Mouse (Mus musculus) intestine, embryonic 14.5 days (tissue): ENCODE results near the gene Nfix. TPM values are rescaled to one million over a fixed set of nuclear protein-coding genes. Genes with fewer than 3 reads are reported as not detected.

ENCODE experiments used
- ATAC-seq: fragments of 200-750 bp; cut with Nextera tagmentation; replicated peaks from 2 replicates; pipeline ENCODE4 v1.8.0; 2017; ENCODE audit warnings: low read depth, moderate number of reproducible peaks, moderate TSS enrichment, moderate library complexity; ENCODE audit not compliant: low FRiP score, low TSS enrichment
- DNase-seq: peaks from one replicate; pipeline ENCODE4 v3.0.0-alpha.2; 2018; ENCODE audit warnings: low spot score
- H3K27ac ChIP-seq: fragments of 300-500 bp; sonication (generic); 2 replicates; pipeline ENCODE4 v1.5.1; 2014; ENCODE audit warnings: low read depth, mild to moderate bottlenecking, control low read depth
- H3K27me3 ChIP-seq: fragments of 300-500 bp; sonication (generic); replicated peaks from 2 replicates; pipeline ENCODE4 v1.6.1; 2014; ENCODE audit warnings: low read length, control low read depth; ENCODE audit not compliant: control insufficient read depth, insufficient read depth
- H3K36me3 ChIP-seq: fragments of 300-500 bp; sonication (generic); 2 replicates; pipeline ENCODE4 v1.6.1; 2014; ENCODE audit warnings: low read length, control low read depth; ENCODE audit not compliant: control insufficient read depth, insufficient read depth
- H3K4me1 ChIP-seq: fragments of 300-500 bp; sonication (generic); replicated peaks from 2 replicates; pipeline ENCODE4 v1.6.1; 2014; ENCODE audit warnings: low read length, control low read depth, mixed read lengths; ENCODE audit not compliant: control insufficient read depth, insufficient read depth
- H3K4me2 ChIP-seq: fragments of 300-500 bp; sonication (generic); 2 replicates; pipeline ENCODE4 v1.6.1; 2014; ENCODE audit warnings: low read length
- H3K4me3 ChIP-seq: fragments of 300-500 bp; sonication (generic); 2 replicates; pipeline ENCODE4 v1.5.1; 2014; ENCODE audit warnings: low read depth, low read length, control low read depth, mixed read lengths
- H3K9ac ChIP-seq: fragments of 300-500 bp; sonication (generic); 2 replicates; pipeline ENCODE4 v1.6.1; 2014; ENCODE audit warnings: mild to moderate bottlenecking, low read length
- H3K9me3 ChIP-seq: fragments of 300-500 bp; sonication (generic); 2 replicates; pipeline ENCODE4 v1.6.1; 2016; ENCODE audit warnings: low read length, control low read depth; ENCODE audit not compliant: control insufficient read depth
- WGBS: fragments of 180-500 bp; shearing (Covaris S2); extraction: QIAGEN DNeasy Blood & Tissue Kit; methylation state at CpG from one replicate; pipeline ENCODE4 v1.1.7; 2014; 5-methylcytosine and 5-hydroxymethylcytosine counted together
- polyA plus RNA-seq: library from polyadenylated mRNA; unstranded; fragments of >200 nt; fragmentation: Nextera tagmentation; extraction: Ambion mirVana; gene quantifications from 2 replicates; pipeline ENCODE4 v1.2.1, GENCODE M21; 2014

Gene Nfix
- polyA plus RNA-seq, 1 experiment from 2014 or later: 14.4 TPM

GRCm38 (mm10) chr8:84668081-84668480 is 132.1 kb downstream of the Nfix start:
- no peak for DNase-seq
- H3K27ac ChIP-seq: no peak overlapping the region
- H3K4me2 ChIP-seq: no peak overlapping the region
- H3K27me3 ChIP-seq: no peaks in the 10 kb centered on the region
- peaks cover 36% of the 10 kb centered on the region for H3K36me3 ChIP-seq
- ATAC-seq: no peak
- H3K4me1 ChIP-seq: peaks cover 8% of the 10 kb centered on the region; the same call in 1 of the 2 replicates
- no peak overlapping the region for H3K4me3 ChIP-seq
- WGBS: 66% methylated on average over 1 of the region's 1 CpGs
- H3K9me3 ChIP-seq: no peaks in the 10 kb centered on the region
- H3K9ac ChIP-seq: no peak overlapping the region

- peaks cover 13% of the 10 kb centered on the region for H3K4me1 ChIP-seq
- H3K27me3 ChIP-seq: no peaks in the 10 kb centered on the region
- H3K4me2 ChIP-seq: peak overlapping the region; percentile 77
- H3K36me3 ChIP-seq: peaks cover 18% of the 10 kb centered on the region
- ATAC-seq (no peak), DNase-seq (no peak)
- H3K9ac ChIP-seq: peak overlapping the region; percentile 77
- 2% methylated on average over 14 of the region's 14 CpGs for WGBS
- H3K9me3 ChIP-seq: no peaks in the 10 kb centered on the region
- H3K27ac ChIP-seq: peak overlapping the region; percentile 93
- peak overlapping the region; percentile 96 for H3K4me3 ChIP-seq
Measured at GRCm38 (mm10) chr8:84665385-84665893, 134.7 kb downstream of the Nfix start.

- Histone ChIP-seq H3K9me3 (no peaks in the 10 kb centered on the region), H3K9ac (peak overlapping the region; percentile 77), H3K27me3 (no peaks in the 10 kb centered on the region), H3K4me3 (peak overlapping the region; percentile 96), H3K4me2 (peak overlapping the region; percentile 77), H3K27ac (peak overlapping the region; percentile 93), H3K4me1 (peaks cover 19% of the 10 kb centered on the region), H3K36me3 (peaks cover 13% of the 10 kb centered on the region; the same call in 1 of the 2 replicates)
- DNase-seq (peak; percentile 92), ATAC-seq (no peak; the same call in 1 of the 2 replicates)
- 2% methylated on average over 29 of the region's 29 CpGs for WGBS
Measured at GRCm38 (mm10) chr8:84664566-84665384, 135.4 kb downstream of the Nfix start.

GRCm38 (mm10) chr8:84663483-84664327 is 136.4 kb downstream of the Nfix start:
- Histone ChIP-seq H3K9ac (peak overlapping the region; percentile 94), H3K4me1 (peaks cover 28% of the 10 kb centered on the region), H3K4me2 (peak overlapping the region; percentile 77), H3K4me3 (peak overlapping the region; percentile 96), H3K27ac (peak overlapping the region; percentile 99), H3K27me3 (no peaks in the 10 kb centered on the region), H3K9me3 (no peaks in the 10 kb centered on the region), H3K36me3 (0 out of 2 replicates have a peak, but pooled peaks cover 6% of the 10 kb centered on the region)
- ATAC-seq: peak; percentile 77
- DNase-seq: peak; percentile 94
- 3% methylated on average over 43 of the region's 43 CpGs for WGBS

GRCm38 (mm10) chr8:84662581-84663065 is 137.5 kb downstream of the Nfix start, which contains the start of gene Ier2:
Gene Ier2, minus strand, starts transcription at chr8:84662852.
- peak within 1 kb of the TSS; percentile 96 for H3K4me3 ChIP-seq
- ATAC-seq (peak; percentile 70), DNase-seq (peak; percentile 96)
- WGBS: 0% methylated on average over 27 of the region's 27 CpGs
- H3K4me2 ChIP-seq: peak within 1 kb of the TSS; percentile 77
- H3K4me1 ChIP-seq: peaks cover 33% of the 10 kb centered on the region
- no peaks in the 10 kb centered on the region for H3K36me3 ChIP-seq
- peak within 1 kb of the TSS; percentile 94 for H3K9ac ChIP-seq
- no peaks in the 10 kb centered on the region for H3K9me3 ChIP-seq
- peak within 1 kb of the TSS; percentile 99 for H3K27ac ChIP-seq
- no peaks in the 10 kb centered on the region for H3K27me3 ChIP-seq

GRCm38 (mm10) chr8:84661961-84662571 is 138.1 kb downstream of the Nfix start:
- H3K4me3 ChIP-seq: peak overlapping the region; percentile 96
- peak overlapping the region; percentile 99 for H3K27ac ChIP-seq
- H3K36me3 ChIP-seq: no peaks in the 10 kb centered on the region
- no peaks in the 10 kb centered on the region for H3K9me3 ChIP-seq
- peaks cover 38% of the 10 kb centered on the region for H3K4me1 ChIP-seq
- H3K27me3 ChIP-seq: no peaks in the 10 kb centered on the region
- H3K4me2 ChIP-seq: peak overlapping the region; percentile 77
- under 1% methylated on average over 61 of the region's 61 CpGs for WGBS
- peak overlapping the region; percentile 94 for H3K9ac ChIP-seq
- ATAC-seq (peak; percentile 0; the same call in 1 of the 2 replicates), DNase-seq (no peak)

- H3K9me3 ChIP-seq: no peaks in the 10 kb centered on the region
- H3K4me2 ChIP-seq: peak overlapping the region; percentile 77
- DNase-seq (peak; percentile 87), ATAC-seq (peak; percentile 11; the same call in 1 of the 2 replicates)
- H3K9ac ChIP-seq: peak overlapping the region; percentile 94
- no peaks in the 10 kb centered on the region for H3K27me3 ChIP-seq
- peak overlapping the region; percentile 96 for H3K4me3 ChIP-seq
- H3K4me1 ChIP-seq: peaks cover 44% of the 10 kb centered on the region
- peak overlapping the region; percentile 99 for H3K27ac ChIP-seq
- WGBS: under 1% methylated on average over 24 of the region's 24 CpGs
- H3K36me3 ChIP-seq: no peaks in the 10 kb centered on the region
Measured at GRCm38 (mm10) chr8:84661458-84661871, 138.7 kb downstream of the Nfix start.
